Mouse (Mus musculus) spleen, postnatal 14 days (tissue): Measurements from ENCODE around the gene Sun2.

Experiments
- DNase-seq, 2 experiments: peaks; one replicate each; pipeline ENCODE4 v3.0.0; 2021 to 2022; ENCODE audit warnings: low spot score in 2 of 2

Sun2 gene

DNA sequence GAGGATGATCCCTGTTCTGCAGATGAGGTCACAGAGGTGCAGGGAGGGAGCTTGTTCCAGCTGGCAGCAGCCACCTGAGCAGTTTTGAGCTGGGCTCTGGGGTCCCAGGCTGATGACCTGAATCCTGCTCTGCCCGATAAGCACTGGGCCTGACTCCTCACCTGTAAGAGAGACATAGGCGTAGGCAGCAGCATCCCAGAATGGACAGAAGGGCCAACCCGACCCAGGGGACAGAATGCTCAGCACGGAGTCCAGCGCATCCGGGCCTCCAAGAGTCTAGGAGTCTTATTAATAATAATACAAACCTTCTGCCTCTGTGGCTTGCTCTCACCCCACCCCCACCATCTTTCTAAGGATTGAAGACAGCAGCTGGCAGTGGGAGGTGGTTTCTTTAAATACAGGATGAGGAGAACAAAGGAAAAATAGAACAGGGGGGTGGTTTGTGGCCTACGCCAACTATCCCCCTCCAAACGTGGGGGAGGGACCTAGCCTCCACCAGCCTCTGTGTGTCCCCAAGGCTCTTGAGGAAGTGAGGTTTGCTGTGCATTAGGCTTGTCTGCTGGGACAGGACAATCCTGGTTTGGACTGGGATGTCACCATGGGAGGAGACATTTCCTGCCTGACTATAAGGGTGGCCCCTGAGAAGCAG, 13.8 kb upstream of the Sun2 start:
- no peak for DNase-seq

DNA sequence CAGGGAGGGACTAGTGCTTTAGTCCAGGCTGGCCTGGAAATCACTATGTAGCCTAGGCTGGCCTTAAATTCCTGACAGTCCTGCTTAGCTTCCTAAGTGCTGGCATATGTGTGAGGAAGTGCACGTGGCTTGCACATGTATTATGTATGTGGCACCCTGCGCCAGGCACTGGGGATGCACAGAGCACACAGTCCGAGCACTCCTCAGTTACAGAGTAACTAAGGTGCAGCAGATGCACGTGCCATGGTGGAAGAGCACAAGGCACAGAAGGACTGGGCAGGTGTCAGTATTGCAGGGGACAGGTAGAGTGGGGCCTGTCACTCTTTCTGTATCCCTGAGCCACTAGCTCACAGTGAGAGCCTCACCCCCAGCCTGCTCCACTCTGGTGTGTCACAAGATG, 12.8 kb upstream of the Sun2 start:
- DNase-seq: no peak

DNA sequence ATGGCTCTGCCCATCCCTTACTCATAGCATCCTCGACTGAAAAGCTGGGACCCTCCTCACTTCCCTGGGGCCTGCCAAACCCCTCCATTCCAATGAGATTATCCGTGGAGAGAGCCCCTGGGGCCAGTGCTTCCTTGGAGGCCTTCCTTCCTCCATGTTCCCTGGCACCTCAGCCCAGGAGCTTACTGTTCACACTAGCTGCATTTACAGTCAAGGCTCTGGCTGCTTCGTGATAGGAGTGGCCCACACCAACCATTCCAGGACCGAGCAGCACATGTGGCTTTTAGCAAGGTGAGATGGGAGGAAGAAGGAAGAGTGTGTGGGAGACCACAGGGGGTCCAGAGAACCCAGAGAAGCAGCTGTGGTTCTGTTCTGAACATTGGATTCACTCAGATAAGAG, 11.5 kb upstream of the Sun2 start:
- DNase-seq: no peak

DNA sequence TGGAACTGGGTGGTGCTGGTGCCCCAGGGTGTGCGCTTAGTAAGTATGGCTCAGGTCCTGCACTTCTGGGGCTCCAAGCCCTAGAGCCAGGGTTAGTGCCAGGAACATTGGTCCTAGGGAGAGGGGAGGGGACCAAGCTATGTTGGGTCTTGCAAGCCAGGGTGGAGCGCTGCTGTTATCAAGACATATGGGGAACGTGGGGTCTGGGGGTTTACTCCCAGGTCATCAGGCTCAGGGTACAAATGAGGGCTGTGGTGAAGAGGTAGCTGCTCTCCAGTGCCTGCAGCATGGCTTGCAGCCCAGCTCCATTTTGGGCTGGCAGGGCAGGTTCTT, 11.1 kb upstream of the Sun2 start:
- DNase-seq: no peak

DNA sequence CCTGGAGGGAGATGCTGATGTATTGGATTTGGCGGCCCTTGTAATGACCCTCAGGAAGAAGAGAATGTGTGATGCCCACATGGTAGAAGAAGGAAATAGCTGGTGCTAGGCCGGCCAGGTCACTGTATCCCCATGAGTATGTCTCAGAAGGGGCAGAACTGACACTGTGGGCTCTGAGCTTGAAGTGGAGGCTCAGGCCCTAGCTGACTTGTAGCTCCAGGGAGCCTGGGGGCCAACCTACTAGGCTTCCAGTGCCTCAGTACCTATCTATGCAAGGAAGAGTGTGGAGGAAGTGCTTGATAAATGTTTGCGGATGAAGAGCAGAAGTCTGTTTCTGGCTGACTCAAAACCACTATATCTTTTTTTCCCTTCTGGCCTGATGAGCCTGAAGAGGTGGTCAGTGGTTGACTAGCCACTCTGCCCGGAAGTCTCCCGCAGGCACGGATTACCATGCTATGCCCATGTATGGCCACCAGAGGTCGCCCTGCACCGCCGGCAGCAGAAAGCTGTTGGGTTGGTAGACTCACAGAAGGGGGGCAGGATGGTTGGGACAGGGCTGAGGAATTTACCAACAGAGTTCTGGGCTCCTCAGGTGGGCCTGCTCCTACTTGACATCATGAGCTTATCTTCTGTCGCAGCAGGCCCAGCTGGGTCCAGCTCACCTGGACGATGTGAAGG, 10.5 kb upstream of the Sun2 start:
- DNase-seq: peak; percentile 46 to 74

DNA sequence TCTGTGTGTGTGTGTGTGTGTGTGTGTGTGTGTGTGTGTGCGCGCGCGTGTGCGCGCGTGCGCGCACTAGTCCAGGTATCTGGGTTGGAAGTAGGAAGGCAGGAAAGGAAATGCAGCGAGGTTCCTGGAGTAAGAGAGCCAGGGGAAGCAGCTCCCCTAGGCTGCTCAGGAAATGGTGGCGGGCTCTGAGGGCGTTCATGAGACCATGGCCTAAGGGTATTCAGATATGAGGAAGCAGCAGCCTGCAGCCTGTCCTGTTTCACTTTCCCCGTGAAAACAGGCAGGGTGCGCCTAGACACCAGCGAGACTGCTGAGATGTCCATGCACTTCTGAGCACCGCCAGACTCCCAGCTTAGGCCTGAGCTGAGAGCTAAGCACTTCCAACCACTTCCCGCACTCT, 9.4 kb upstream of the Sun2 start:
- DNase-seq: no peak

DNA sequence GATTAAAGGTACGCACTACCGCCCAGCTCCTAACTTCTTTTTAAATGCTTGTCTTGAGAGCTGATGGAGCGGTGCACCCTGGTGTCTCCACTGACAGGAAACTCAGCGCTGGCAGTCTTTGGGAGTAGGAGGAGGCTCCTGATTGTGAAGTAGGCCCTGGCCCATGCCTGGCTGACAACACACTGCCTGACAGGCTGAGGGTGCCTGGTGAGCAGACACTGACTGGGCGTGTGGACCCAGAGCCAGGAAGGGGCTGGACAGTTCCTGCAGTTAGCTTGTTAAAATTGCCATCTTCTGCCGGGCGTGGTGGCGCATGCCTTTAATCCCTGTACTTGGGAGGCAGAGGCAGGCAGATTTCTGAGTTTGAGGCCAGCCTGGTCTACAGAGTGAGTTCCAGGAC, 7.9 kb upstream of the Sun2 start:
- DNase-seq: no peak

DNA sequence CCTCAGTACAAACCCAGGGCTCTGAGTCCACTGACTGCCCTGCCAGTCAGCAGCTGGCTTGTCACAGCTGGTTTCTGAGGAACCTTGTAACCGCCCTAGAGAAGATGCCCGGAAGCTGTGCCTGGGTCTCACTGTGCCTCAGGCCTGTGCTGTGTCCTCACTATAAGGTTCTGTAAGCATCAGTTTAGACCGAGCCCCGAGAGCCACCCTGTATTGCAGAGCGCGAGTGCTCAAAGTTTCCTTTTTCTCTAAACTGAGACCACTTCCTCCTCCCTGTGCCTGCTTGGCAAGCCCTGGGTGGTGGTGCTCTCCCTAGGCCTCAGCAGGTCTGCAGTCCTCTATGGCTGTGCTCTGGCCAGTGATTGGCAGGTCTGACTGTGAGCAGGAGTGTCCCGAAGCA, 6.8 kb upstream of the Sun2 start:
- no peak for DNase-seq

DNA sequence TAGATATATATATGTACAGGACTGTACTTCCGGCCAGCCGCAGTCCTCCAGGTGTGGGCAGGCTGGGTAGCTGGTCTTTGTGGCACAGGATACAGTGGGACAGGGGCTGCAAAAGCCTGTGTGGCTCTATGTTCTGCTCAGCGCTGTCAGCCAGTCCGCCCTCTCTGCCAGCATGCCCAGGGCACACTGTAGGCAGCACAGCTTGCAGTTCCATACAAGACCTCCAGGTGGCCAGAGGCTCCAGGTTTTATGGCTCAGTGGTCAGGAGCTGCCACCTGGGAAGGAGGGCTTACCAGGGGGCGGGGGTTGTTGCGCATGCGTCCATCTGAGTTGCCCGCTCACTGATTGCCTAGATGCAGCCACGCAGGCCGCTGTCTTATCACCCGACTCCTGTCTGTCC, 5.7 kb upstream of the Sun2 start:
- peak in 1 of 2 experiments; percentile 38 for DNase-seq

DNA sequence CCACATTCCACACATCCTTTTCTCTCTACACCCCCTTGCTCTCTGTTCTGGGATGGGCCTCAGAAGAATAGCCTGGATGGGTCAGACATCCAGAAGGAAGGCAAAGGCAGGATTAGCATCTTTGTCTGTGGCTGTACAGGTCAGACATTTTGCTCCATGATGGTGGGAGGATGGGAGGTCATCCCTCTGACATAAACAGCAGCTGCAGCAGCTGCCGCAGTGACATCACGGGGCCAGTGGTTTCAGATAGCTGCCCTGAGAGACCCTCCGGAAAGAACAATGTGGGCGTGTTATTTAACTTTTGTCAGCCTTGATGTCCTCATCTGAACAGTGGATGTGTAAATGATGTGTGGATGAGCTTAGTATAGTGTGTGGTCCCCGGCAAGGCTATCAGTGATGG, 3.5 kb upstream of the Sun2 start:
- DNase-seq: no peak

DNA sequence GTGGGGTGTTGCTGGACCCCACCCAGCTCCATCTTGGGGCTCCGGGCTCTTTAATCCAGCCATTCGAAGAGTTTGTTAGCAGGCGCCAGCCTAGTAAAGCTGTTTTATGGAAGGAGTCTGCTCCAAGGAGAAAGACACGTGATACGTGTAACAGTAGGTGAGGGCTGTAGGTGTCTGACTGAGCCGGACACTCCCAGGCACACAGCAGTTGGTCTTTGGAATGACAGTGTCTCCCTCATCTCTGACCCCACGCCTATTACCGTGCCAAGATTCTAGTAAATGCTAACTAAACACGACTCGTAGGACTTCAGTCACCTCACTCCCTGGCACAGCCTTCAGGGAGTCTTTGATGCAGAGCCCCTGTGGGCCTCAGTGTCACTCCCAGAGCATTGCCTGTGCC, 3.0 kb upstream of the Sun2 start:
- DNase-seq: no peak

DNA sequence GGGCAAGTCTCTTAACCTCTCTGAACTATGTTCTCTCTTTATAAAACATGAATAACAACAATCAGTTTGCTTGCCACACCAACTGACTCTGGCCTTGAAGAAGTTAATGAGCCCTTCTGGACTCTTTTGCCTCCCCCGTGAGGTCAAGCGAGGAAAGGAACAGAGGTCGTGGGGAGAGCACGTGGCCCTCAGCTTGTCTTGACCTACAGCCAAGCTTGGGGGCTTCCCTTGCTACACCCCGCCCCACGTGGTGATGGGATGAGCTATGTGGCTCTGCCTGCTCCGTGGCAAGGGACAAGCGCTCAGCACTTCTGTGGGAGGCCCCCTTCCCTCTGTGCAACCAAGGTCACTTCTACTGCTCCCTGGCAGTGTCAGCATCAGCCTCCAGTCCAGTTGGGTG, 2.4 kb upstream of the Sun2 start:
- no peak for DNase-seq

DNA sequence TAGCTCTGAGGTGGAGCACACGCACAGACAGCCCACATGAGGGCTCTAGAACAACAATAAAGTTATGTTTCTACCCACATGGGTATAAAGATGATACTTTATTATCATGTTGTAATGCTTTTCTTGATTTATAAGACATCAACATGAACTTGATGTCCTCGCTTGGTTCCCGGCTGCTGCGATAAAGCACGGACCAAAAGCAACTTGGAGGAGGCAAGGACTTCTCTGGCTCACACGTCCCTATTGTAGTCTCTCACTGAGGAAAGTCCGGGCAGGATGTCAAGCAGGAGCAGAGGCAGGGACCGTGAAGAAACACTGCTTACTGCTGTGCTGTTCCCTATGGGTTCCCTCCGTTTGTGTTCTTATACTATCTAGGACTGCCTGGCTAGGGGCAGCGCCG, 1.7 kb upstream of the Sun2 start:
- DNase-seq: no peak

DNA sequence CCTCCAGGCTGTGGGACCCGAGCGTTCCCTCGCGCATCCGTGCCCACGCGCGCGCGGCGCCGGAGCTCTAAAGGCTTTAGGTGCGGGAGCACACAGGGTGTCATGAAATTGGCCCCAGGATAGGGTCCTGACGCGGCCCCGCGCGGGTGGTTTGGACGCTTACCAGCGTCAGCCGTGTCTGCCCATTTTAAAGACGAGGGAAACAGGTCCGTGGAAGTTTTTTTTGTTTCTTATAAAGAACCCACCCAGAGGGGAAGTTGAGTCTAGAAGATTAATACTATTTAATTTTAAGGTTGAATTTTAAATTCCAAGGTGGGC, 329 bp upstream of the Sun2 start:
- DNase-seq: no peak

DNA sequence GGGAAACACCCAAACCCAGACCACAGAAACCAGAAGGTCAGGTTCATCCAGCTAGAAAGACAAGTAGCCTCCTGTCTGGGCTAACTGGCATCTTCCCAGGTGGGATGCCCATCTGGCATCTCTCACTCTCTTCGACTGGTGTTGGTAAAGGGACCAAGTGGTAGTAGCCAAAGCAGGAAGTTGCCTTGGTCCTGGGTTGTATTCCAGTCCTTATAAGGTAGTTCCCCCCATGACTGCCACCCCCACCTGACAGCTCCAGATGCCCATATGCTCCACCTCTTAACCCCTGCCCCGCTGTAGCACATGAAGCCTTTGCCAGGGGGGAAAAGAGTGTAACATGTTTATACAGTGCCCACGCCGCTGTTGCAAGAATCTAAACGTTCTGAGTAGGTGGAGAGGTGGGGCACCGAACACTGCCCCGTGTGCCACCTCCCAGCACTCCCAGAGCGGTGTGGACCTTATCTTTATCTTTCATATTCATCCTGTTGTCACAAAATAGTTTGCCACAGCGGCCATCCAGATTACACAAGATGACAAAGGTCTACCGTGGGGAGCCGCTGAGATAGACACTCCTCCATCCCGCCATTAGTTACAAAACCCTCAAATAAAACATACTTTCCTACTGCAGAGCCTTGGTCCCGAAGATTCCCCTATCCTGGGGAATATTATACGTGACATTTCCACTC, 1.0 kb downstream of the Sun2 start:
- DNase-seq: peak in 1 of 2 experiments; percentile 30

DNA sequence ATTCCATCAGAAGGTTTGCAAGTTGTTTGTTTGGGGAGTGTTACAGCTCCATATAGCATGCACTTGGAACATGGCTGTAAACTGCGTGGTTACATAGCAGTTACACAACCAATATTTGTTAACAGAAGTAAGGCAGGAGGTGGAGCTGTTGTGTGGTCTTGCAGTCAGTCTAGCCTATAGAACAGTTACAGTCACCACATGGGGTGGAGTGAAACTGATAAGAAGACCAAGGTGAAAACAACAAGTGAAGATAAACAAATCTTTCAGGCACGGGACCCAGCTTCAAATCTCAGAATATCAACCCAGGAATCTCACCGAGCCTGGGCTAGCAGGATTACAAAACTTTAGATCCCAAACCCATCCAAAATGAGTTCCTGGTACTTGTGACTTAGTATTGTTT, 1.6 kb downstream of the Sun2 start:
- no peak for DNase-seq

DNA sequence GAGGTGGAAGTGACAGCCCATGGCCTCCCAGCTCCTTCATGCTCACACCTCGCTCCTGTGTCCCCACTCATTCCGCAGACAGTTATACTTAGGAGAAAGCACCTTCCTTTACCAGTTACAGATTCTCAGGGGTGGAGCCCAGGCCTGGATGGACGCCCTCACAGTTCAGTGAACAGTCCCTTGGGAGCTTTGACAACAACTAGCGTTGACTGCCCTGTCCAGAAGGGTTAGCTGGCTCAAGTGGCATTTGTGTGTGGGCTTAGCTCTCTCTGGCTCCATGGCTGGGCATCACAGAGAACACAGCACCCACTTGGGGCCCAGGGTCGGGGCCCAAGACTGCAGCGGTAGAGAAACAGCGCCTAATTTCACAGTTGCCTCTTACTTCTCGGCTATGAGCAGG, 8.0 kb downstream of the Sun2 start:
- DNase-seq: no peak

DNA sequence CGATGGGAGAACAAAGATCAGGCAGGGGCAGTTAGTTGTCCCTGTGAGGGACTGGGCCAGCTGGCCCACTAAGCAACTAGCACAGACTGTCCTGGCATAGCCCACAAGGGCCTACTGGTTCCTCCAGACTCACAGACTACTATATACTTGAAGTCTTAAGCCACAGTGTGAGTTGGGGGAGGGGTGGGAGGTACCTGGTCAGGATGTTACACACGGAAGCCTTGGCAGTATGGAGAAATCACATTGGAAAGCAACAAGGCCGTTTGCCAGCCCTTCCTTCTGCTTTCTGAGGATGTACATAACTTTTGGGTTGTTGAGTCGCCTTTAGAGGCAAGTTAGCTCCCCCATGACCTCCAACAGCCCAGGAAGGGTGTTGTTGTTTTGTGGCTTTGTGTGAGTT, 8.7 kb downstream of the Sun2 start:
- no peak for DNase-seq

DNA sequence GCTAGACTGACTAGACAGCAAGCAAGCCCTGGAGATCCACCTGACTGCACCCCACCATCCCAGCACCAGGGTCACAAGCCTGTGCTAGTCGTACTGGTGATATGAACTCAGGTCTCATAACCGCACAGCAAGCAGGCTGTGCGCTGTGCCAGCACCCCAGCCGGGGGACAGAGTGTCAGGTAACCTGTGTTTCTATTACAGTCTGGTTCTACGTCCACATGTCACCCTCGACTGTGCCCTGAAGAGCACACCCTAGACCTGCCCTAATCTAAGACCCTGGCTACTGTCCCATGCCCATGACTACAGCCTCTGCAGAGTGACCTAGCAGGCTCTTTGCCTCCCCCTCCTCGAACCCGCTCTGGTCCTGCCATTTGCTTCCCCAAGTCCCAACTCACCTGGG, 9.1 kb downstream of the Sun2 start:
- DNase-seq: no peak

DNA sequence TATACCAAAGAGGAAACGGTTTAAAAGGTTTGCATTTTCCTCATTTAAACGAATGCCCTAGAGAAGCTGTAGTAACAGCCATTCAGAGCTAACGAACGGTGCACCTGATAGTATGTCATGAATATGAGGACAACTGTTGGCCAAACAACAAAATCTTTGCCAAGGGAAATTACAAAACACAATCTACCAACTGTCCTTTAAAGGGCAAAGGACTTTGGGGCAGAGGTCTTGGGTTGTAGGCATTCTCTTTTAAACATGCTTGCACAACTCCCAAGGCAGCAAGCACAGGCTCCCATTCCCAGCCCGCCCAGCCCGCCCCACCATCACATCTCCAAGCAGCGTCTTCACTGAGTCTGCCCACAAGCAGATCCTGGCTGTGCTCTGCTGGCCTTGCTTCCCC, 10.8 kb downstream of the Sun2 start:
- no peak for DNase-seq

DNA sequence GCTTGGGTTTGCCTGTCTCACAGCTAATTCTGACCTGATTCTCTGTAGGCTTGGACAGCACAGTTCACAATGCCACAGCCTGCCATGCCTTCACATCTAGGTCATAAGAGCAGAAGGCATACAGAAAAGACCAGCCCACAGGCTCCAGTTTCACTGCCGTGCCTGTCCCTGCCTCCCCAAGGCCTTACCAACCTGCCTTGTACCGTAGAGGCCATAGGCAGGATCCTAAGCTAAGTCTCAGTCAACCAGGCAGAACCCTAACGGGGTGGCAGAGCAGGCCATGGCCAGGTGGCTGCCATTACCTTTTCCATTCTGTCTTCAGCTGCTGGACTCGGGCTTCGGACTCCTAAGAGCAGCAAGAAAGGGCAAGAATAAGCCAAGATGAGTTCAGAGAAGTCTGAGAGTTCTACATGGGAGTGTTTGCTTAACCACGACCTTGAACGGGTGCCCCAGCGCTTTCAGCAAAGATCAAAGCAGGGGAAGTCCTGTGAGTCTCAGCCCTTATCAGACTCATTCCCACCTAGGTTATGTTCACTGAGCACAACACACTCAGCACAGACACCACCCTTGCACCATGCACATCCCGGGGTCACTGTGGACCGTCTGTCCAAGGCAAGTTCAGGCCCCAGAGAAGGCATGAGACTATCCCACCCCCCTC, 13.5 kb downstream of the Sun2 start:
- DNase-seq: no peak

DNA sequence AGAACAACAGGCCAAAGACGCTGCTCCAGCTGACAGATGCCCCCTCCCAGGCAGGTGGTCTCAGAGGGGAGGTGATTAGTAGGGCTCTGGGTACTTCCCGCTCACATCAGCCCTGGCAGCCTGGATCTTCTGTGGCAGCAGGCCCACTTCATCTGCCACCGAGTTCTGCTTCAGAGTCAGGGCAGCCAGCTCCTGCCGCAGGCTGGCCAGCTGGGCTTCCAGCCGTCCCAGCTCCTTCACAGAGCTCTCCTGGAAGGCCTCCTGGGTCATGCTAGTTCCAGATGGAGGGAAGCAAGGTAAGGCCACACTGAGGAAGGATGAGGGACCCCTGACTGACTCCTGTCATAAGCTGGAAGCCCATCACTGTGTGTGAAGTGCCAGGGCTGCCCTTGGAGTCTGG, 14.0 kb downstream of the Sun2 start:
- no peak for DNase-seq

DNA sequence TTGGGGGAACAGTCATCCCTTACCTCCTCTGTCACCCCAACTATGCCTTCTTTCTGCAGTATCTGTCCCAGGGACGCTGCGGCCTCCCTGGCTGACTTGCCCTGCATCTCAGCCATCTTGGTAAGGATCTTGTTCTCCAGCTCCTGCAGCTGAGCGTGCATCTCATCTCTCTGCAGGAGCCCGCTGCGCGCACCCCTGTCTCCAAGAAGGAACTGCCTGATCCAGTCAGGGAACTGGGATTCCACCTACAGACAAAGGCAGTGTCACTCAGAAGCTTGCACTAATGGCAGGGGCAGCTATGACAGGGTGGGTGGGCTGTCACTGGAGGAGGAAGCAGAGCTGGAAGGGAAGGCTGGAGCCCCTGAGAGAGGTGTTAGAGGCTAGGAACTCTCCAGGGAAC, 14.5 kb downstream of the Sun2 start:
- no peak for DNase-seq
